Mouse (Mus musculus): ENCODE measurements around the gene Llgl2.

Gene Llgl2

GRCm38 (mm10) chr11:115876438-115876837, 52.6 kb downstream of the Llgl2 start:
- DNase-seq (ENCODE audit: low spot score): no peak

DNA sequence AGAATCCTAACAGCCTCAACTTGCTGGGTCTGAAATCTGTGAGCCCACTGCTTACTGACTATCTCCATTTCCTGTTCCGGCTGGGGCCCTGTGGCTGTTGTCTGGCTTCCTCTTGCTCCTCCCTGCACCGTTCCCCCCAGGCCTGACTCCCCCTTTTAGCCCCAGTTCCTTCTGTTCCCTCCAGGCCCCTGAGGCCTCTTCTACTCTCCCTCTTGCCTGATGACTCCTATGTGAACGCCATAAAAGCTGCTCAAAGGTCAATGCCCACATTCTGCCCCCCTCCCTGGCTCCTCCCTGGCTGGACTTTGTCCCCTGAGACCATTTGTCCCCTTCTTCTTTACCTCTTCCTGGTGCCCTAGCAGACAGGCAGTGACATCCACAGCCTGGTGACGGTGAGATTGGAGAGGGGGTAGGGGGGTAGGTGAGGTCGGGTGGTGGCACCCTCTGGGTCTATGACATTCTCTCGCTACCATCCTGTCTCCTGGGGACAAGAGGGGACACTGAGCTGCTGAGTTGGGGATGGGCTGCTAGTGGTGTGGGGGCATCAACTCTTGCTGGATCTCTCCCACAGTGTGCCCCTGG, 53.4 kb downstream of the Llgl2 start:
- no peak for DNase-seq (ENCODE audit: low spot score)

DNA sequence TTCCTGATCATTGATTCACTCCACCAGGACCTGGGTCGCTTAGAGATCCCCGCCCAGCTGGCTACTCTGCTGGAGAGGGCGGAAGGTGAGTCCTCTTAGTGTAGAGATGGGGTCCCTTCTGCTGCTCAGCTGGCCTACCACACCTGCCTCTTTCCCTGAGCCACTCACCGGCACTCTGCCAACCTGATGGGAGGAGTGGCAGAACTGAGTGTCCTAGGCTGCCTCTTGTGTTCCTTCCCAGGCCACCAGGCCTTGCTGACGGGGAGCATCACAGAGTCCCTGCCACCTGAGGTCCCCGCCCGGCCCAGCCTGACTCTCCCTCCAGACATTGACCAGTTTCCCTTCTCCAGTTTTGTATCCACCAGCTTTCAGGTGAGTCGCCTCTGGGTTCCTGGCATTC, 54.2 kb downstream of the Llgl2 start:
- DNase-seq (ENCODE audit: low spot score): no peak

DNA sequence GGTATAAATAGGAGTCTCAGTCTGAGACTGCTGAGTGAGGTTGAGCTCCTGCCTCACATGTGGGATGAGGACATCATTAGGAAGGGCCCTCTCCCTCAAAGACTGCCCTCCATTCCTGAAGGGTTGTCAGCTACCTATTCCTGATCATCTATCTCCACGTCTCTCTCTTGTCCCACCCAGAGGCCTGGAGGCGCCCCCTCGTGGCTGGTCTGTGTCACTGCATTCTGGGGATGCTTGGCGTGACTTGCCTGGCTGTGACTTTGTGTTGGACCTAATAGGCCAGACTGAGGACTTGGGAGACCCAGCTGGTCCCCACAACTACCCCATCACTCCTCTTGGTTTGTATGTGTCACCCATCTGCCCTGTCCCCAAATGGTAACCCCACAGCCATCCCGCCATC, 57.2 kb downstream of the Llgl2 start:
- peak; percentile 58 for DNase-seq (ENCODE audit: low spot score)

- no peak for DNase-seq (ENCODE audit: low spot score)
Measured at GRCm38 (mm10) chr11:115883251-115883650, 59.4 kb downstream of the Llgl2 start.

DNA sequence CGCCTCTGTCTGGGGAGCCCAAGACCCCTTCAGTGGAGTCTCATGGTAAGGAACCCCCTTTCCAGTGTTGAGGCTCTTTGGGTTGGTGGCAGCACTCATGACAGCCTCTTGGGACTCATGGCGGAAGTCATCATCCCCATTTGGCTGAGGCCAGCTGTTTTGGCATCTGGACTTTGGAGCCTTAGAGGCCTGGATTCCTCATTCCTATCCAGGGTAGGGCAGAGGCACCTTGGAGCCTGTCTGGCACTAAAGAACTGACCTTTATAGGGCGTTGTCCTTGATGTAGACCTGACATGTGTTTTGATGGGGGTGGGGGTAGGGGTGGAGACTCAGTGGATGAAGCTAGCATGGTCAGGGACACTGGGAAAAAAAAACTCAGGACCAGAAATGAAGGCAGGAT, 60.5 kb downstream of the Llgl2 start:
- DNase-seq (ENCODE audit: low spot score): no peak

DNA sequence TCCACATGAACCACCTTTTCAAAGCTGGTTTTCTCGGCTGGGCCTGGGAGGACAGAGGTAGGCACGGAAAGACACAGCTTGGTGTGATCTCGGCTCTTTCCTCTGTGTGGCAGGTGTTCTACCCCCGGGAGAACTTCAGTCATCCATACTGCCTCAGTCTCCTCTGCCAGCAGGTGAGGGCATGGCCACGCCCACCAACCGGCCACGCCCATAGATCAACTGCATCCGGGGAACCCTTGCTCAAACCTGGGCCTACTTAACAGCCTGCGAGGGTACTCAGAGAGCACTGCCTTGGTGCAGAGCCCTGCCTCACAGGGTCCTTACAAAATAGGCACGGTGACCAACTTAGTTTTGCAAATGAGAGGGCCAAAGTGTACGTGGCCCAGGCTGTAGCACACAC, 61.4 kb downstream of the Llgl2 start:
- no peak for DNase-seq (ENCODE audit: low spot score)

DNA sequence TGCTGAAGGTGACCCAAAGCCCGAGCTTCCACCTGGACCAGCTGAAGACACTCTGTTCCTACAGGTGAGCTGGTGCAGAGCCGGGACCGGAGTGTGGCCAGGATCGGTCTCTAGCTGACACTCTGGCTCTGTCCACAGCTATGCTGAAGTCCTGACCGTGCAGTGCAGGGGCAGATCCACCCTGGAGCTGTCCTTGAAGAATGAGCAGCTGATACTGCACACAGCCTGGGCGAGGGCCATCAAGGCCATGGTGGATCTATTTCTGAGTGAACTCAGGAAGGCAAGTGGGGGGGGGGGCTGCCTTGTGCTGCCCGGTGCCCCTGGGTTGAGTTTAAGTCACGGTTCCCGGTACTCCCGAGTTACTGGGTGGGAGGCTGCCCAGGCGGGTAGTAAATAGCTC, 62.6 kb downstream of the Llgl2 start:
- DNase-seq (ENCODE audit: low spot score): no peak

- no peak for DNase-seq (ENCODE audit: low spot score)
Measured at GRCm38 (mm10) chr11:115888020-115888419, 64.2 kb downstream of the Llgl2 start.

- DNase-seq (ENCODE audit: low spot score): no peak
Measured at GRCm38 (mm10) chr11:115889159-115889558, 65.3 kb downstream of the Llgl2 start.

DNA sequence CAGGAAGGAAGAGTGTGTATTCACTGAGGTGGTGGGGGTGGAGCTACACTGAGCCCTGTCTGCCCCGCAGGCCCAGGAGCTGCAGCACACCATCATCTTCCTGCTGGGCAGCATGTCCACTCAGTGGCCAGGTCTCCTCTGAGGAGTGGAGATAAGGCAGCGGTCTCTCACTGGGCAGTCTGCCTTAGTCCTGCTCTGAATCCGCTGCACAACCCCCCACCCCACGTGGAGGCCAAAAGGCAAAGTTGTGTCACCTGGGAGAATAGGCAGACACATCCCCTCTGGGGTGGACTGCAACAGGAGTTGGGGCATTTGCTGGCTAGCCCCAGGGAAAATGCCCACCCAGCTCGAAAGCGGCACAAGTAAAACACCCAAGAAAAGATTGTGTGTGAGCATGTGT, 68.4 kb downstream of the Llgl2 start:
- DNase-seq (ENCODE audit: low spot score): no peak

DNA sequence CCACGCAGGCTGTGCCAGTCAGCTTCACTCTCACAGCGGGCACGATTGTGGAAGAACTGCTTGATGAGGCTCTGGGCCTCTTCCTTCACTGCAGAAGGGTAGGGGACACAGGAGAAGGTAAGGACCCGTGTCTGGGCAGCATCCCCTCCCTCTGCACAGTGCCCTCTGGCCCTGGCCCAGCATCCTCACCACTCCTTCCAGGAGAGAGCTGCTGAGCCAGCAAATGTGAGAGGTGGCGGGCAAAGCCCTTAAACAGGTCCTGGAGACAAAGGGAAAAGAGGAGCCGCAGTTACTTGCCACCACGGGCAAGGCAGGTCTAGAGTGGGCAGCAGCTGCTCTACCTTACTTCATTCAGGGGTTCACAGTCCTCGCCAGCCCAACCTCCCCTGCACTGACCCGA, 69.2 kb downstream of the Llgl2 start:
- no peak for DNase-seq (ENCODE audit: low spot score)

- DNase-seq (ENCODE audit: low spot score): peak; percentile 49
Measured at GRCm38 (mm10) chr11:115894755-115895520, 71.1 kb downstream of the Llgl2 start.

- no peak for DNase-seq (ENCODE audit: low spot score)
Measured at GRCm38 (mm10) chr11:115898446-115898845, 74.6 kb downstream of the Llgl2 start.

DNA sequence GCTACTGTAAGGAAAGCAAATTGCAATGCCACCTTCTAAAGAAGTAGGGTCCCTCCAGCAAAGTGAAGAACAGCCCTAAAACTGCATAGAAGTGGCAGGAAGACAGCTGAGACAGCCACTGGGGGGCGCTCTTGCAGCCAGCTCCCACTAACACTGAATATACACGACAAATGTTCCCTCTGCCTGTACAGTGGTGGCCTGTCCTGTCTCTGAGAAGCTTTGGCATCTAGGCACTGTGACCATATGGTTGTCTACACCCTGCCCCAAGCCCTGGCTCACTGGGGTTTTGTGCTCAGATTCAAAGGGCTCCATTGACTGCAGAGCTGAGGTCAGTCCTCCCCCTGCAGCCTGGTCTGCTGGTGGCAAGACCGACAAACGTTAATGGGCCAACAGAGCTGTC, 75.0 kb downstream of the Llgl2 start:
- no peak for DNase-seq (ENCODE audit: low spot score)

DNA sequence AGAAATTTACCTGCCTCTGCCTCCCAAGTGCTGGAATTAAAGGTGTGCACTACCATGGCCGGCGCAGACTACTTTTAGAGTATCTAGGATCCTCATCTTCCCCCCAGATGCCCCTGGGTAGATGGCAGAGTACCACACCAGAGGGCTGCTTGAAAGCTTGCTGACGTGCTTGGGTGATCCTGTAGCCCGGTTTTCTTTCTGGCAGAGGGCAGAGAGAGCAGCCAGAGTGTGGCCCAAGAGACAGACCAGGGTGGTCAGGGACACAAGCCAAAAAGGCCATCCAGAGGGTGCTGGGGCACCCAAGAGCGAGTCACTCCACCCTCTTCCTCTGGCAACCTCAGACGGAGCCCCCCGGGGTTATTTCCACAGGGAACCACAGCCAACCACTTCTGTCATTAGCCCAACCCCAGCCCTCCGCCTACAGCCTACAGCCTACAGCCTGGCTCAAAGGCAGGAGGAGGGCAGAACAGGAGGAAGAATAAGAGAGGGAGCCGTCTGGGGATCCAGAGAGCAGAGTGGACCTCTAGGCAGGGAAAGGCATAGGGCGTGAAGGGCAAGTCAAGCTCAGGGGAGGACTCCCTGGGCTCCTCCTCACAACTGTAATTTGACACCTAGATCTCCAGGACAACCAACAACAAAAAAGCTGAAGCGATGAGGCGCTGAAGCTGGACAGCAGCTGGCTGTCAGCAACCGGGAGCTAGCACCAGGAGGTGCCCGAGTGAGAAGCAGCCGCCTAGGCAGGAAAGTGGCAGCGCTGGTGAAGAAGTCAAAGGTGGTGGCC, 75.8 kb downstream of the Llgl2 start, which contains the start of gene Smim5:
Gene Smim5, plus strand, starts transcription at position 481 of the 781 bp plus-strand sequence.
- peak; percentile 84 for DNase-seq (ENCODE audit: low spot score)

- no peak for DNase-seq (ENCODE audit: low spot score)
Measured at GRCm38 (mm10) chr11:115900561-115901337, 76.9 kb downstream of the Llgl2 start.

- no peak for DNase-seq (ENCODE audit: low spot score)
Measured at GRCm38 (mm10) chr11:115901338-115902161, 77.7 kb downstream of the Llgl2 start.

- DNase-seq (ENCODE audit: low spot score): no peak
Measured at GRCm38 (mm10) chr11:115902177-115902576, 78.3 kb downstream of the Llgl2 start.

- DNase-seq (ENCODE audit: low spot score): peak; percentile 48
Measured at GRCm38 (mm10) chr11:115902831-115903230, 79.0 kb downstream of the Llgl2 start.

Data from MN1 (cell line).